Mouse (Mus musculus) kidney, postnatal 0 days (tissue): Measurements from ENCODE around the gene Hivep3. TPM values are rescaled to one million over a fixed set of nuclear protein-coding genes. Genes with fewer than 3 reads are reported as not detected.
A peak's percentile ranks its signal among the peaks of the same experiment; 100 is the strongest.

Source experiments
- ATAC-seq: fragments of 200-750 bp; cut with Nextera tagmentation; replicated peaks from 2 replicates; pipeline ENCODE4 v1.8.0; 2017; ENCODE audit warnings: low read depth, moderate number of reproducible peaks, moderate TSS enrichment, moderate library complexity; ENCODE audit not compliant: low FRiP score
- DNase-seq: peaks from one replicate; pipeline ENCODE4 v3.0.0-alpha.2; 2016; ENCODE audit warnings: low spot score
- H3K27ac ChIP-seq: fragments of 300-500 bp; sonication (generic); 2 replicates; pipeline ENCODE4 v1.5.1; 2014; ENCODE audit warnings: mild to moderate bottlenecking
- H3K27me3 ChIP-seq: fragments of 300-500 bp; sonication (generic); 2 replicates; pipeline ENCODE4 v1.6.1; 2014; ENCODE audit warnings: low read length, mixed read lengths; ENCODE audit not compliant: insufficient read depth
- H3K36me3 ChIP-seq: fragments of 300-500 bp; sonication (generic); 2 replicates; pipeline ENCODE4 v1.6.1; 2014; ENCODE audit warnings: low read length, mixed read lengths; ENCODE audit not compliant: insufficient read depth
- H3K4me1 ChIP-seq: fragments of 300-500 bp; sonication (generic); replicated peaks from 2 replicates; pipeline ENCODE4 v1.6.1; 2014; ENCODE audit warnings: antibody characterized with exemption, low read length, mixed read lengths; ENCODE audit not compliant: insufficient read depth
- H3K4me2 ChIP-seq: fragments of 300-500 bp; sonication (generic); 2 replicates; pipeline ENCODE4 v1.6.1; 2014; ENCODE audit warnings: mild to moderate bottlenecking, low read length, moderate library complexity, mixed read lengths
- H3K4me3 ChIP-seq: fragments of 300-500 bp; sonication (generic); replicated peaks from 2 replicates; pipeline ENCODE4 v1.5.1; 2014; ENCODE audit warnings: low read depth, low read length
- H3K9ac ChIP-seq: fragments of 300-500 bp; sonication (generic); 2 replicates; pipeline ENCODE4 v1.6.1; 2014; ENCODE audit warnings: low read depth, low read length
- H3K9me3 ChIP-seq: fragments of 300-500 bp; sonication (generic); replicated peaks from 2 replicates; pipeline ENCODE4 v1.6.1; 2016; ENCODE audit warnings: low read length, inconsistent platforms, mixed read lengths
- CTCF ChIP-seq: IDR thresholded peaks from 2 replicates; pipeline ENCODE4 v1.5.1; 2016; ENCODE audit warnings: antibody characterized with exemption, low read depth, mild to moderate bottlenecking, moderate library complexity
- WGBS: fragments of 180-500 bp; shearing (Covaris S2); extraction: QIAGEN DNeasy Blood & Tissue Kit; methylation state at CpG from one replicate; pipeline ENCODE4 v1.1.7; 2014; 5-methylcytosine and 5-hydroxymethylcytosine counted together
- polyA plus RNA-seq: library from polyadenylated mRNA; unstranded; fragments of >200 nt; fragmentation: Nextera tagmentation; extraction: Ambion mirVana; gene quantifications from 2 replicates; pipeline ENCODE4 v1.2.1, GENCODE M21; 2015

Hivep3 gene
- polyA plus RNA-seq, 1 experiment from 2014 or later, result 8.3 TPM

DNA sequence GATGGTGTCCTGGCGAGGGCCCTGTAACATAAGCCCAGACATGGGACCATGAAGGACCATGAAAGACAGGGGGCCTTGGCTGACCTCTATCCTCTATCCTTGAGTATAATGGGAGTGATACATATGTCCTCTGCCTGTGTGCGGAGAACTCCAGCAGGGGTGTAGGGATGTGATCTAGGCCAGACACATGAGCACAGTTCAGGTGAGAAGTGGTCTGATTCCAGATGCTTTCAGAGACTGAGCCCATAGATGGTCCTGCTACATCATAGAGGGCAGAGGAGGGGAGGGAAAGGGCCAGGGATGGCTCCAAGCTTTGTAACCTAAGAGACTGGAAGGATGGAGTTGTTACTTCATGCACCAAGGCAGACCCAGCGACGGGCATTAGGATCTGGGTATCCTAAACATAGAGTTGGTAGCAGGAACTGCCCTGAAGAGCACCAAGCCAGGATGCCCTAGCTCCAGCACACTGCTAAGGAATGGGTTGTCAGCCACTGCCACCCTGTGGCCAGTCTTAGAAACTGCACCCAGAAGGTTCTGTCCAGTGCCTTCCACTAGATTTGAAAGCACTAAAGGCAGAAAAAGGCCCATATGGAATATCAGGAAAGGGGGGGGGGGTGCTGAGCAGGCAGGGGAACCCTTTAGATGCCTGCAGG lies 395.8 kb downstream of the Hivep3 start:
- Histone ChIP-seq H3K4me2 (no peak overlapping the region), H3K4me3 (no peak overlapping the region), H3K36me3 (no peaks in the 10 kb centered on the region), H3K9me3 (no peaks in the 10 kb centered on the region), H3K27me3 (no peaks in the 10 kb centered on the region), H3K27ac (no peak overlapping the region), H3K9ac (no peak overlapping the region), H3K4me1 (no peaks in the 10 kb centered on the region)
- 42% methylated on average over 4 of the region's 4 CpGs for WGBS
- ATAC-seq (0 out of 2 replicates have a peak, but pooled peaks have one; percentile 43), DNase-seq (peak; percentile 86)
- peak; percentile 92 for TF ChIP-seq CTCF

DNA sequence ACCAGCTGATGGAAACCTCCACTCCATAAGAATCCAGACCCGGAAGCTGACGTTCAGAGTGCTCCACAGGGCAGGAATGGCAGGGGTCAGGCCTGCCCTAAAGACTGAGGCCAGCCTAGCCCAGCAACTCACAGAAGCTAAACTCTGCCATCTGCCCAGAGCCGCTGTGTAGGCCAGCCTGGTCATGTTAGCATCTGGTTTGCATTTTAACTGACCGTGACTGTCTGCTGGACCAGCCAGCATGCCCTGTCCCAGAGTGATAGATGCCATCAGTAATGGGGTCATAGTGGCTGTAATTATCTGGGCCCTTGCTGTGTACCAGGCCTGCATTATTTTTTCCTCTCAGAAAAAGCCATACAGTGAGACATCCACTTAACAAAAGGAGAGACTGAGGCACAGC lies 397.3 kb downstream of the Hivep3 start:
- Histone ChIP-seq H3K4me3 (no peak overlapping the region), H3K4me1 (no peaks in the 10 kb centered on the region), H3K27me3 (no peaks in the 10 kb centered on the region), H3K36me3 (no peaks in the 10 kb centered on the region), H3K9me3 (no peaks in the 10 kb centered on the region), H3K4me2 (no peak overlapping the region), H3K27ac (no peak overlapping the region), H3K9ac (no peak overlapping the region)
- no peak for DNase-seq
- ATAC-seq, result no peak
- 46% methylated on average over 4 of the region's 4 CpGs for WGBS
- TF ChIP-seq CTCF, result no peak

GRCm38 (mm10) chr4:120131441-120132220 lies 398.0 kb downstream of the Hivep3 start:
- no peak for TF ChIP-seq CTCF
- ATAC-seq (no peak), DNase-seq (no peak)
- no peak overlapping the region for H3K27ac ChIP-seq
- 71% methylated on average over 24 of the region's 24 CpGs for WGBS
- no peaks in the 10 kb centered on the region for H3K4me1 ChIP-seq
- H3K36me3 ChIP-seq, result no peaks in the 10 kb centered on the region
- no peak overlapping the region for H3K4me2 ChIP-seq
- no peaks in the 10 kb centered on the region for H3K27me3 ChIP-seq
- H3K4me3 ChIP-seq, result no peak overlapping the region
- no peak overlapping the region for H3K9ac ChIP-seq
- H3K9me3 ChIP-seq, result no peaks in the 10 kb centered on the region

DNA sequence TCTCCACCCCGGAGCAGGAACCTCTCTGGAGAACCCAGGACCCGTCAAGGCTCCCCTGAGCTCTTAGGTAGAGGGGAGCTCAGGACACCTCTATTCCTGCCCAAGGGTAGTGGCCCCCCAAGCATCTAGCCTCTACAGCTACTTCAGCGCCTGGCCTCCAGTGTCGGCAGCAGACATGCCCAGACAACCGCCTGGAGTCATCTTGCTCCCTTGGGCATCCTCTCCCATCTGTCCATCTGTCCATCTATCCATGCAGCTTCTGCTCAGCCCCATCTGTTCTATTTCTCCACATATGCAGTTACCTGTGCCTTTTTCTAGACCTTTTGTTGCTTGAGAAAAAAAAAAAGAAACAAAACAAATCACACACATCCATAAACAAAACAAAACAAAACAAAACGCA lies 400.6 kb downstream of the Hivep3 start:
- 76% methylated on average over 6 of the region's 6 CpGs for WGBS
- ATAC-seq, result no peak
- no peak overlapping the region for H3K9ac ChIP-seq

GRCm38 (mm10) chr4:120141810-120142209 lies 408.2 kb downstream of the Hivep3 start:
- Histone ChIP-seq H3K9me3 (no peaks in the 10 kb centered on the region), H3K4me1 (no peaks in the 10 kb centered on the region), H3K36me3 (no peaks in the 10 kb centered on the region), H3K4me3 (no peak overlapping the region), H3K4me2 (no peak overlapping the region), H3K27me3 (no peaks in the 10 kb centered on the region), H3K9ac (no peak overlapping the region), H3K27ac (no peak overlapping the region)
- ATAC-seq (no peak), DNase-seq (no peak)
- no peak for TF ChIP-seq CTCF
- 52% methylated on average over 1 of the region's 1 CpGs for WGBS

More for the DNA sequence above, 400.6 kb downstream of the Hivep3 start:
- Histone ChIP-seq H3K36me3 (no peaks in the 10 kb centered on the region), H3K4me3 (no peak overlapping the region), H3K27me3 (no peaks in the 10 kb centered on the region), H3K27ac (no peak overlapping the region), H3K4me2 (no peak overlapping the region), H3K4me1 (no peaks in the 10 kb centered on the region), H3K9me3 (no peaks in the 10 kb centered on the region)
- no peak for TF ChIP-seq CTCF
- DNase-seq, result no peak

DNA sequence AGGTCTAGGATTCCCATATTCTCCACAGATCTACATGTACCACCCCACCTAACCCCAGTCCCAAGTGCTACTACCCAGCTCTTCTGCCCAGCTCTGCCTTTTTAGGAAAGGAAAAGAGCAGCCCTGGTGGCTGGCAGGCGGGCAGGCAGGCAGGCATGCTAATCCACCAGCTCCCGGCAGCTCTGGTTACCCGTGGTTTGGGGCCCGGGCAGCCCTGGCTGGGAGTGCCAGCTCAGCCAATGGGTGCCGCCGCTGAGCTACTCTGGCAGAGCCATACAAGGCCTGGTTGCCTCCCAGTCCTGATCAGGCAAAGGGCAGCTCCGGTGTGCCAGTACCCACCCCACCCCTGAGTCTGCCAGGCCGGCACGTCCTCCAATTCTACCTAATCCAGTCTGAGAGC lies 409.3 kb downstream of the Hivep3 start:
- H3K9ac ChIP-seq, result no peak overlapping the region
- H3K36me3 ChIP-seq, result no peaks in the 10 kb centered on the region
- DNase-seq, result no peak
- H3K27me3 ChIP-seq, result no peaks in the 10 kb centered on the region
- WGBS, result 85% methylated on average over 9 of the region's 9 CpGs
- no peak for TF ChIP-seq CTCF
- no peak overlapping the region for H3K4me2 ChIP-seq
- ATAC-seq, result no peak
- no peaks in the 10 kb centered on the region for H3K4me1 ChIP-seq
- no peak overlapping the region for H3K4me3 ChIP-seq
- no peaks in the 10 kb centered on the region for H3K9me3 ChIP-seq
- no peak overlapping the region for H3K27ac ChIP-seq
